Mouse (Mus musculus): ENCODE data around the gene Zfp300. TPM values are rescaled to one million over a fixed set of nuclear protein-coding genes. Genes with fewer than 3 reads are reported as not detected.

The Zfp300 gene
- 0.96 and 1.3 TPM in 2 replicates for polyA plus RNA-seq (2012; rRNA removed)

DNA sequence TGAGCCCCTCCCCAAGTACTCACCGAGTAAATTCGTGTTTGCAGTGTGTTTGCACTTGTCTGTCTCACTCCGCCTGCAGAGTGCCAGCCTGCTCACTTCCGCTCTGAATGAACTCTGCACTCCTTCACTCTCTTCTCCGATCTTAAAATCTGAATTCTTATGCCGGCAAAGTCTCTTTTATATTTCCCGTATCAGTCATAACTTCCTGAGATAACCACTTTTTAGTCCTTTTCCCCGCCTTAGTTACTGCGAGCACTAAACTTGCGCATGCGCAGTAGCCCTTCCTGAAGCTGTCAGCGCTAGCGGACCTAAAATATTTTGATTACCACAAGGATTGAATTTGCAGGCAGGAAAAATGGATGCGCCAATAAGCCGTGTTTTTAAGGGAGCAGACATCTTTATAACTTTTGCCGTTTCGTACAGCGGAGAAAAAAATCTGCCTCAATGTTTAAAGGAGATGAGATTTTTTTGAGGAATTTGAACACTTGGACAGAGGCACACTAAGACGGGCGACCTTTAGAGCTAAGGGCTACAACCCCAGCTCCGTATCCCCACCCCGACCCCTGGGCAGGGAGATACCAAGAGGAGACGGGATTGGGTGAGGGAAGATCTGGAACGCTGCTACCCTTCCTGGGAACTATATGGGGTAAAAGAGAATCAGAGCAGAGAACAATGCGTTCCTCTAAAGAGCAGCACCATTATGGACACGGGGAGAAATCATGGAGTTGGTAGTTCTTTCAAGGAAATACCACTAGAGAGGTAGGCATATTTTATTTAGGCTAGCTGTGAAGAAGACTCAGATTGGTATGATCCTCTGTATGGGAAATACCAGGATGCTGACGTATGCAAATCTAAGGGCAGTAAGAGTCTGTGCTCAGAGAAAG, at the start of gene Zfp300:
Zfp300 (minus strand) TSS at position 545 of the 884 bp plus-strand sequence.

DNA sequence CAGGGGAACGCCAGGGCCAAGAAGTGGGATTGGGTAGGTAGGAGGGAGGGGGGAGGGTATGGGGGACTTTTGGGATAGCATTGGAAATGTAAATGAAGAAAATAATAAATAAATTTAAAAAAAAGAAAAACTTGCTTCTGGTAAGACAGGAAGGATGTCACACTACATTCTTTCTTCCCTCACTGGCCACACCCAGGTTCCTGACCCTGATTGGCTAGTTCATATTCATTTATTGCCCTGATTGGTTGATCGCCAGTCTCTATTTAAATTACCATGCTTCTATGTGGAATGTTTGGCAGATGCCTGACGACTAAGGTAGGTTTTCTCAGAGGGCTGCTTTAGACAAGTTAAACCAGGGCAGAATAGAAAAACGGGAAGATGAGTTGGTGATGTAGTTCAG, 26.2 kb upstream of the Zfp300 start, which contains the start of gene Ssxa1:
Ssxa1 (plus strand) TSS at position 301 of the 400 bp plus-strand sequence.

DNA sequence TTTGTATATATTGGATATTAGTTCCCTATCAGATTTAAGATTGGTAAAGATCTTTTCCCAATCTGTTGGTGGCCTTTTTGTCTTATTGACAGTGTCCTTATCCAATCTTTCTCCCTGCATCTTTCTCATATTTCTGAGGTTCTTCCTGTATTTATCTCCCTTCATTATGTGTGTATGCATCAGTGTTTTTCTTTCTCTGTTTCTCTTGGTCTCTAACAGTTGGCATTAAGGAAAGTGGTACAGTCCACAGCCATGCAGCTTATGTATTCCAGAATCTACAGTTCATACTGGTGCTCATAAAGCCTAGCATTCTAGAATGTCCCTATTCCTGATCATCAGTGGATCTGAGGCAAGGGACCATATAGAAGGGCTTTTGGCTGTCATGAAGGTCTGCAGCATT, 21.2 kb downstream of the Zfp300 start, which contains the start of gene Spaca5:
Spaca5 (plus strand) TSS at position 301 of the 400 bp plus-strand sequence.

DNA sequence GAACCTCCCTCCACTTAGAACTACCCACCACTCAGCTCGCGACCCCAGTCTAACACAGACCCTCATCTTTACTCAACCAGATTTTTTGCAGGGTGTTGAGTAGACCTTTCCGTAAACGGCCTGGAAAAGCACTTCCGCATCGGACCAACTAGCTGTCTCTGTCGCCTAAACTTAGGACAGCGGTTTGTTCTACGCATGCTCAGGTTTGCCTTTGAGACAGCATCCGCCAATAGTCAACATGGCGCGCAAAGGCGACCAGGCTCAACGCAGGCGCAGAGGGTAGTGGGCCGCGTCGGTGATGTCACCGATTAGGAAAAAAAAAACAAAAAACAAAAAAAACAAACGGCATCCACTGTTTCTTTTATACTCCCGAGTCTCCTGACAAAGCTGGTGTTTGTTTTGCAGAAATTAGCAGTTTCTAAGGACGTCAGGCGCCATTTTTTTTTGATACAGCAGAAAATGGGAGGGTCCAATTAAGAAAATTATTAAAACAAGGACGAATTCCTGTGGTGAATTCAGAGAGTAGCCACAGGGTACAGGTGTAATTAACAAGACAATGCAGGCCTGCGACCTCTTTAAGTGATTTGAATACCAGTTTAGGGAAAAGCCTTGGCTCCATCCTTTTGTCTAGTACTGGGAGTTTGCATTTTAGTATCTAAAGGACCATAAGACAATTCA, 27.3 kb downstream of the Zfp300 start, which contains the start of gene Zfp182:
Zfp182 (minus strand) TSS at position 451 of the 678 bp plus-strand sequence.

Other genes with a start within 250 kb of the Zfp300 start
- 6.4 and 13.3 TPM in 2 replicates for gene Timp1, start 219.4 kb downstream of the Zfp300 start, polyA plus RNA-seq (2012; rRNA removed)
- 6.0 and 6.4 TPM in 2 replicates for gene Syn1, start 168.5 kb downstream of the Zfp300 start, polyA plus RNA-seq (2012; rRNA removed)
- gene Cfp, start 158.0 kb downstream of the Zfp300 start, polyA plus RNA-seq (2012; rRNA removed), result 20.5 and 23.8 TPM in 2 replicates
- 13.7 and 21.4 TPM in 2 replicates for gene Elk1, start 138.9 kb downstream of the Zfp300 start, polyA plus RNA-seq (2012; rRNA removed)
- 33.6 and 36.0 TPM in 2 replicates for gene Uxt, start 127.5 kb downstream of the Zfp300 start, polyA plus RNA-seq (2012; rRNA removed)
- gene Zfp182, start 27.2 kb downstream of the Zfp300 start, polyA plus RNA-seq (2012; rRNA removed), result 6.6 and 8.6 TPM in 2 replicates
- not detected in 2 replicates for gene Spaca5, start 21.1 kb downstream of the Zfp300 start, polyA plus RNA-seq (2012; rRNA removed)
- gene Ssxa1, start 26.3 kb upstream of the Zfp300 start, polyA plus RNA-seq (2012; rRNA removed), result not detected in 2 replicates
- gene Gm21876, start 86.1 kb upstream of the Zfp300 start, polyA plus RNA-seq (2012; rRNA removed), result not detected in 2 replicates

Data from central nervous system, embryonic 11.5 days (tissue).